14 mouse cellular contexts compared by ENCODE assay signal in the genomic region with DNA sequence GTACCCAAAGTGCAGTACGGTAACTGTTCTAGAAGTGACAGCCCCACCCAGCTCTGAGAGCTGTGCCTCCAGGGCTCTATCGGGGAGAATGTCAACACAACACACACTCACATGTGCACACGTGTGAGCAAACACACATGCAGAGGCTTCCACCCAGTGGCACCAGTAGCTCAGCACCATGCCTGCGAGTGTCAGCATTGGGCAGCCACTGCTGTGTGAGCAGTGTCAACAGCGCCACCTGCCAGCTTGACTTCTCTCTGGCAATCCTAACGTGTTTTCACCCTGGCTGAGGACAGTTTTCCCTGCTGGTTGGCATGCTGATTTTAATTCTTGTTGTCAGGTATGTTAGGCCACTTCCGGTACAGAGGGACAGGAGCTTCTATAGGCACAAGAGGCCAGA. TPM values are rescaled to one million over a fixed set of nuclear protein-coding genes. Genes with fewer than 3 reads are reported as not detected.
DNase-seq lines count a peak whose midpoint lies in the region; ATAC-seq and TF ChIP-seq lines count a peak whose summit lies in the region.
"Had no signal": no experiment of that assay in that cellular context is flagged by ENCODE, and none has a peak within 500 bp of the region (broad histone marks: within the 10 kb centered on the region; RNA-seq: fewer than 3 reads in every experiment).

No protein-coding gene starts in this region.

- no peak overlapping the region for H3K27ac ChIP-seq in intestine, postnatal 0 days (ENCODE audit: low read depth, low read length)
- no peak overlapping the region for H3K27ac ChIP-seq in intestine, embryonic 16.5 days (ENCODE audit: low read length)
- no peak overlapping the region for H3K27ac ChIP-seq in midbrain, embryonic 13.5 days
- H3K27ac ChIP-seq in midbrain, embryonic 16.5 days (ENCODE audit: low read length), result no peak overlapping the region
- H3K27ac ChIP-seq in stomach, embryonic 16.5 days (ENCODE audit: low read length), result no peak overlapping the region
- H3K27ac ChIP-seq: gastrocnemius, adult 2 months; intestine, embryonic 15.5 days; macrophage had no signal

- no peaks in the 10 kb centered on the region for H3K36me3 ChIP-seq in intestine, postnatal 0 days (ENCODE audit: control insufficient read depth, insufficient read depth)
- H3K36me3 ChIP-seq in intestine, embryonic 16.5 days (ENCODE audit: control insufficient read depth, insufficient read depth, low read length), result no peaks in the 10 kb centered on the region
- no peaks in the 10 kb centered on the region for H3K36me3 ChIP-seq in midbrain, embryonic 13.5 days
- H3K36me3 ChIP-seq in midbrain, embryonic 16.5 days (ENCODE audit: control insufficient read depth, insufficient read depth, low read length), result no peaks in the 10 kb centered on the region
- H3K36me3 ChIP-seq in stomach, embryonic 16.5 days (ENCODE audit: control insufficient read depth, insufficient read depth, low read length), result no peaks in the 10 kb centered on the region
- H3K36me3 ChIP-seq: intestine, embryonic 15.5 days had no signal

- 44% methylated on average over 7 of the region's 7 CpGs for WGBS in intestine, postnatal 0 days
- WGBS in intestine, embryonic 16.5 days, result 50% methylated on average over 7 of the region's 7 CpGs
- WGBS in midbrain, embryonic 13.5 days, result 47% methylated on average over 7 of the region's 7 CpGs
- 47% methylated on average over 7 of the region's 7 CpGs for WGBS in midbrain, embryonic 16.5 days
- 36% methylated on average over 7 of the region's 7 CpGs for WGBS in stomach, embryonic 16.5 days

- no peak for ATAC-seq in intestine, postnatal 0 days
- ATAC-seq in intestine, embryonic 16.5 days, result no peak
- ATAC-seq in midbrain, embryonic 13.5 days, result 0 out of 2 replicates have a peak, but pooled peaks have one; percentile 58
- no peak for ATAC-seq in midbrain, embryonic 16.5 days
- peak; percentile 47; the same call in 1 of the 2 replicates for ATAC-seq in stomach, embryonic 16.5 days (ENCODE audit: insufficient read depth, low FRiP score)
- ATAC-seq: intestine, embryonic 15.5 days had no signal

- no peak overlapping the region for H3K4me3 ChIP-seq in intestine, postnatal 0 days (ENCODE audit: low read depth, low read length)
- H3K4me3 ChIP-seq in intestine, embryonic 16.5 days (ENCODE audit: low read length), result no peak overlapping the region
- H3K4me3 ChIP-seq in midbrain, embryonic 13.5 days (replicated peaks), result no peak overlapping the region
- no peak overlapping the region for H3K4me3 ChIP-seq in midbrain, embryonic 16.5 days (ENCODE audit: low read depth, low read length)
- no peak overlapping the region for H3K4me3 ChIP-seq in stomach, embryonic 16.5 days (replicated peaks; ENCODE audit: low read length)
- H3K4me3 ChIP-seq: gastrocnemius, adult 2 months; intestine, embryonic 15.5 days had no signal

- H3K4me1 ChIP-seq in intestine, postnatal 0 days (replicated peaks; ENCODE audit: control insufficient read depth, insufficient read depth, low read length), result no peaks in the 10 kb centered on the region
- no peaks in the 10 kb centered on the region for H3K4me1 ChIP-seq in intestine, embryonic 16.5 days (ENCODE audit: control insufficient read depth, insufficient read depth, low read length)
- no peaks in the 10 kb centered on the region; the same call in 1 of the 2 replicates for H3K4me1 ChIP-seq in midbrain, embryonic 13.5 days (replicated peaks)
- H3K4me1 ChIP-seq in midbrain, embryonic 16.5 days (ENCODE audit: control insufficient read depth, insufficient read depth, low read length), result peaks cover under 1% of the 10 kb centered on the region; the same call in 1 of the 2 replicates
- no peaks in the 10 kb centered on the region for H3K4me1 ChIP-seq in stomach, embryonic 16.5 days (ENCODE audit: control insufficient read depth, insufficient read depth, low read length)
- H3K4me1 ChIP-seq: intestine, embryonic 15.5 days had no signal

- no peaks in the 10 kb centered on the region for H3K9me3 ChIP-seq in intestine, postnatal 0 days (ENCODE audit: control insufficient read depth)
- H3K9me3 ChIP-seq in intestine, embryonic 16.5 days (ENCODE audit: control insufficient read depth, low read length), result no peaks in the 10 kb centered on the region
- no peaks in the 10 kb centered on the region for H3K9me3 ChIP-seq in midbrain, embryonic 13.5 days
- H3K9me3 ChIP-seq in midbrain, embryonic 16.5 days (replicated peaks; ENCODE audit: control insufficient read depth, low read length, poor library complexity, severe bottlenecking), result no peaks in the 10 kb centered on the region
- H3K9me3 ChIP-seq in stomach, embryonic 16.5 days (replicated peaks; ENCODE audit: control insufficient read depth, low read length), result no peaks in the 10 kb centered on the region
- H3K9me3 ChIP-seq: intestine, embryonic 15.5 days had no signal

- DNase-seq in embryo, embryonic 10.5 days (ENCODE audit: low spot score), result peak; percentile 31
- DNase-seq in right cerebral cortex, postnatal 25 days, result no peak
- DNase-seq: gastrocnemius, adult 2 months; layer of hippocampus, postnatal 36 days; thymus, postnatal 36 days had no signal

- TF ChIP-seq CTCF in intestine, postnatal 0 days (IDR thresholded peaks at IDR 0.05; ENCODE audit: low read depth), result peak; percentile 64

- no peak overlapping the region for H3K9ac ChIP-seq in intestine, postnatal 0 days (ENCODE audit: low read depth, low read length)
- H3K9ac ChIP-seq in intestine, embryonic 16.5 days (ENCODE audit: low read depth, low read length), result no peak overlapping the region
- H3K9ac ChIP-seq in midbrain, embryonic 13.5 days (replicated peaks), result no peak overlapping the region
- no peak overlapping the region for H3K9ac ChIP-seq in midbrain, embryonic 16.5 days (ENCODE audit: low read depth, low read length)
- no peak overlapping the region for H3K9ac ChIP-seq in stomach, embryonic 16.5 days (ENCODE audit: low read length)
- H3K9ac ChIP-seq: intestine, embryonic 15.5 days had no signal

- H3K27me3 ChIP-seq in intestine, postnatal 0 days (replicated peaks; ENCODE audit: control insufficient read depth, insufficient read depth, low read length), result 0 out of 2 replicates have a peak, but pooled peaks cover 3% of the 10 kb centered on the region
- H3K27me3 ChIP-seq in intestine, embryonic 16.5 days (replicated peaks; ENCODE audit: control insufficient read depth, insufficient read depth, low read length), result no peaks in the 10 kb centered on the region
- peaks cover under 1% of the 10 kb centered on the region; the same call in 1 of the 2 replicates for H3K27me3 ChIP-seq in midbrain, embryonic 13.5 days
- no peaks in the 10 kb centered on the region for H3K27me3 ChIP-seq in midbrain, embryonic 16.5 days (ENCODE audit: control insufficient read depth, insufficient read depth, low read depth, low read length)
- H3K27me3 ChIP-seq in stomach, embryonic 16.5 days (ENCODE audit: control insufficient read depth, insufficient read depth, low read length), result no peaks in the 10 kb centered on the region
- H3K27me3 ChIP-seq: intestine, embryonic 15.5 days had no signal

- no peak overlapping the region for H3K4me2 ChIP-seq in intestine, postnatal 0 days (replicated peaks; ENCODE audit: low read depth)
- H3K4me2 ChIP-seq in intestine, embryonic 16.5 days (ENCODE audit: low read depth, low read length), result no peak overlapping the region
- no peak overlapping the region for H3K4me2 ChIP-seq in midbrain, embryonic 13.5 days (replicated peaks)
- no peak overlapping the region for H3K4me2 ChIP-seq in midbrain, embryonic 16.5 days (ENCODE audit: low read length)
- H3K4me2 ChIP-seq in stomach, embryonic 16.5 days (ENCODE audit: low read depth, low read length), result no peak overlapping the region
- H3K4me2 ChIP-seq: intestine, embryonic 15.5 days had no signal

RNA-seq across cellular contexts. Expression of gene Zfp488, which starts 5.9 kb away (rescaled TPM):
- 0.07 and 0.09 TPM in 2 replicates for polyA plus RNA-seq in intestine, postnatal 0 days (2015; fragmentation: Nextera tagmentation; extraction: Ambion mirVana)
- 0.12 TPM in 2 replicates for polyA plus RNA-seq in intestine, embryonic 16.5 days (2015; fragmentation: Nextera tagmentation; extraction: Ambion mirVana)
- 0.46 and 0.54 TPM in 2 replicates for polyA plus RNA-seq in midbrain, embryonic 13.5 days (2015; fragmentation: Nextera tagmentation; extraction: Ambion mirVana)
- polyA plus RNA-seq in midbrain, embryonic 16.5 days (2015; fragmentation: Nextera tagmentation; extraction: Ambion mirVana), result 0.83 and 1.1 TPM in 2 replicates
- polyA plus RNA-seq in stomach, embryonic 16.5 days (2015; fragmentation: Nextera tagmentation; extraction: Ambion mirVana), result 0.06 TPM in 2 replicates
- polyA plus RNA-seq: heart, embryonic 14.5 days; macrophage; spleen, adult 2 months had no signal

RNA-seq across cellular contexts. Expression of gene Rbp3, which starts 18.9 kb away (rescaled TPM):
- not detected in 2 replicates for polyA plus RNA-seq in intestine, postnatal 0 days (2015; fragmentation: Nextera tagmentation; extraction: Ambion mirVana)
- not detected in 2 replicates for polyA plus RNA-seq in intestine, embryonic 16.5 days (2015; fragmentation: Nextera tagmentation; extraction: Ambion mirVana)
- polyA plus RNA-seq in midbrain, embryonic 13.5 days (2015; fragmentation: Nextera tagmentation; extraction: Ambion mirVana), result not detected in 2 replicates
- polyA plus RNA-seq in midbrain, embryonic 16.5 days (2015; fragmentation: Nextera tagmentation; extraction: Ambion mirVana), result 0.07 and 0.14 TPM in 2 replicates
- not detected in 2 replicates for polyA plus RNA-seq in stomach, embryonic 16.5 days (2015; fragmentation: Nextera tagmentation; extraction: Ambion mirVana)
- polyA plus RNA-seq: heart, embryonic 14.5 days; intestine, embryonic 15.5 days; macrophage; spleen, adult 2 months had no signal

RNA-seq across cellular contexts. Expression of gene Gdf2, which starts 31.8 kb away (rescaled TPM):
- polyA plus RNA-seq in intestine, postnatal 0 days (2015; fragmentation: Nextera tagmentation; extraction: Ambion mirVana), result not detected in 2 replicates
- polyA plus RNA-seq in intestine, embryonic 16.5 days (2015; fragmentation: Nextera tagmentation; extraction: Ambion mirVana), result 0.11 and 0.34 TPM in 2 replicates
- not detected in 2 replicates for polyA plus RNA-seq in midbrain, embryonic 13.5 days (2015; fragmentation: Nextera tagmentation; extraction: Ambion mirVana)
- 0.06 TPM in 1 of 2 replicates, not detected in the other for polyA plus RNA-seq in midbrain, embryonic 16.5 days (2015; fragmentation: Nextera tagmentation; extraction: Ambion mirVana)
- 0.48 and 0.50 TPM in 2 replicates for polyA plus RNA-seq in stomach, embryonic 16.5 days (2015; fragmentation: Nextera tagmentation; extraction: Ambion mirVana)
- polyA plus RNA-seq: heart, embryonic 14.5 days; macrophage had no signal

RNA-seq across cellular contexts. Expression of gene Gm30083, which starts 42.3 kb away (rescaled TPM):
- not detected in 2 replicates for polyA plus RNA-seq in intestine, postnatal 0 days (2015; fragmentation: Nextera tagmentation; extraction: Ambion mirVana)
- polyA plus RNA-seq in intestine, embryonic 16.5 days (2015; fragmentation: Nextera tagmentation; extraction: Ambion mirVana), result not detected in 2 replicates
- polyA plus RNA-seq in midbrain, embryonic 13.5 days (2015; fragmentation: Nextera tagmentation; extraction: Ambion mirVana), result not detected in 2 replicates
- polyA plus RNA-seq in midbrain, embryonic 16.5 days (2015; fragmentation: Nextera tagmentation; extraction: Ambion mirVana), result not detected in 2 replicates
- polyA plus RNA-seq in stomach, embryonic 16.5 days (2015; fragmentation: Nextera tagmentation; extraction: Ambion mirVana), result not detected in 2 replicates
- polyA plus RNA-seq: heart, embryonic 14.5 days; intestine, embryonic 15.5 days; macrophage; spleen, adult 2 months had no signal

RNA-seq across cellular contexts. Expression of gene Gm5460, which starts 43.9 kb away (rescaled TPM):
- not detected in 2 replicates for polyA plus RNA-seq in intestine, postnatal 0 days (2015; fragmentation: Nextera tagmentation; extraction: Ambion mirVana)
- not detected in 2 replicates for polyA plus RNA-seq in intestine, embryonic 16.5 days (2015; fragmentation: Nextera tagmentation; extraction: Ambion mirVana)
- not detected in 2 replicates for polyA plus RNA-seq in midbrain, embryonic 13.5 days (2015; fragmentation: Nextera tagmentation; extraction: Ambion mirVana)
- not detected in 2 replicates for polyA plus RNA-seq in midbrain, embryonic 16.5 days (2015; fragmentation: Nextera tagmentation; extraction: Ambion mirVana)
- polyA plus RNA-seq in stomach, embryonic 16.5 days (2015; fragmentation: Nextera tagmentation; extraction: Ambion mirVana), result not detected in 2 replicates
- polyA plus RNA-seq: heart, embryonic 14.5 days; intestine, embryonic 15.5 days; macrophage; spleen, adult 2 months had no signal

Comparison
In these comparisons a context has a peak if more than half of its experiments do, and no peak if none do; other contexts are left out.
1. ATAC-seq: peak in midbrain, embryonic 13.5 days (single experiment) and stomach, embryonic 16.5 days (single experiment); none in intestine, postnatal 0 days (single experiment), intestine, embryonic 16.5 days (single experiment) and midbrain, embryonic 16.5 days (single experiment).